Mouse (Mus musculus): Measurements from ENCODE around the gene Lama1. TPM values are rescaled to one million over a fixed set of nuclear protein-coding genes. Genes with fewer than 3 reads are reported as not detected.

The Lama1 gene
- polyA plus RNA-seq, 1 experiment from 2014 or later: 20.1 TPM

GRCm38 (mm10) chr17:67861744-67862535 lies 164.9 kb downstream of the Lama1 start:
- peak; percentile 96 for TF ChIP-seq CTCF (IDR thresholded peaks at IDR 0.05; ENCODE audit: low read depth)
- Histone ChIP-seq H3K27ac (no peak overlapping the region), H3K36me3 (ENCODE audit: insufficient read depth, low read length) (peaks cover 10% of the 10 kb centered on the region; the same call in 1 of the 2 replicates), H3K4me1 (replicated peaks; ENCODE audit: insufficient read depth, low read length) (0 out of 2 replicates have a peak, but pooled peaks cover 7% of the 10 kb centered on the region), H3K27me3 (ENCODE audit: insufficient read depth, low read length) (no peaks in the 10 kb centered on the region), H3K9me3 (replicated peaks; ENCODE audit: low read length) (no peaks in the 10 kb centered on the region), H3K4me2 (ENCODE audit: low read length) (no peak overlapping the region), H3K9ac (ENCODE audit: low read depth, low read length) (no peak overlapping the region), H3K4me3 (replicated peaks; ENCODE audit: low read depth, low read length) (no peak overlapping the region)
- ATAC-seq (replicated peaks; ENCODE audit: low FRiP score, low read depth) (peak; percentile 44; the same call in 1 of the 2 replicates), DNase-seq (ENCODE audit: low spot score) (peak; percentile 89)
- 73% methylated on average over 16 of the region's 16 CpGs for WGBS

DNA sequence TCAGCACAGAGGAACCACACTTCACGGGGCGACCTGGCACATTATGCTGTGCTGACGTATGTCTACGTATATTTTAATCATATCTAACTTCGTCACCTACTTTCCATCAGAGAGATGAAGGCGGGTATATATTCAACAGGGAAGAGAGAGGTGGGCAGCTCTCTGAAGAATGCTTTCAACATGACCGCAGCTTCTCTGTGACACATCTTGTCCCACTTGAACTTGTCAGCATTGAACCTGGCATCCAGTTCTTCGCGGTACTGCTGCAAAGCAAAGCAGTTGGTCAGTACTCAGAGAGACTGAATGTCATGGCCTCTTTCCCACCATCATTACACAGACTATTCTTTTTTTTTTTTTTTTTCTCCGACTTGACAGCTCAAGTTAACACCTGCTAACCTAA lies 167.3 kb downstream of the Lama1 start:
- 92% methylated on average over 10 of the region's 10 CpGs for WGBS
- H3K4me2 ChIP-seq (ENCODE audit: low read length): no peak overlapping the region
- no peak for DNase-seq (ENCODE audit: low spot score)
- no peak overlapping the region for H3K4me3 ChIP-seq (replicated peaks; ENCODE audit: low read depth, low read length)
- H3K36me3 ChIP-seq (ENCODE audit: insufficient read depth, low read length): 0 out of 2 replicates have a peak, but pooled peaks cover 7% of the 10 kb centered on the region
- no peak overlapping the region for H3K9ac ChIP-seq (ENCODE audit: low read depth, low read length)
- H3K27me3 ChIP-seq (ENCODE audit: insufficient read depth, low read length): no peaks in the 10 kb centered on the region
- H3K27ac ChIP-seq: no peak overlapping the region
- ATAC-seq (replicated peaks; ENCODE audit: low FRiP score, low read depth): no peak
- no peaks in the 10 kb centered on the region for H3K9me3 ChIP-seq (replicated peaks; ENCODE audit: low read length)
- H3K4me1 ChIP-seq (replicated peaks; ENCODE audit: insufficient read depth, low read length): 0 out of 2 replicates have a peak, but pooled peaks cover 7% of the 10 kb centered on the region
- TF ChIP-seq CTCF (IDR thresholded peaks at IDR 0.05; ENCODE audit: low read depth): no peak

GRCm38 (mm10) chr17:67864912-67865311 lies 167.9 kb downstream of the Lama1 start:
- H3K4me2 ChIP-seq (ENCODE audit: low read length): no peak overlapping the region
- no peak for DNase-seq (ENCODE audit: low spot score)
- 0 out of 2 replicates have a peak, but pooled peaks cover 7% of the 10 kb centered on the region for H3K4me1 ChIP-seq (replicated peaks; ENCODE audit: insufficient read depth, low read length)
- no peaks in the 10 kb centered on the region for H3K27me3 ChIP-seq (ENCODE audit: insufficient read depth, low read length)
- 0 out of 2 replicates have a peak, but pooled peaks cover 7% of the 10 kb centered on the region for H3K36me3 ChIP-seq (ENCODE audit: insufficient read depth, low read length)
- ATAC-seq (replicated peaks; ENCODE audit: low FRiP score, low read depth): no peak
- 84% methylated on average over 3 of the region's 3 CpGs for WGBS
- H3K9ac ChIP-seq (ENCODE audit: low read depth, low read length): no peak overlapping the region
- H3K9me3 ChIP-seq (replicated peaks; ENCODE audit: low read length): no peaks in the 10 kb centered on the region
- no peak overlapping the region for H3K27ac ChIP-seq
- H3K4me3 ChIP-seq (replicated peaks; ENCODE audit: low read depth, low read length): no peak overlapping the region
- TF ChIP-seq CTCF (IDR thresholded peaks at IDR 0.05; ENCODE audit: low read depth): no peak

GRCm38 (mm10) chr17:67866026-67866425 lies 169.0 kb downstream of the Lama1 start:
- no peak overlapping the region for H3K27ac ChIP-seq
- no peaks in the 10 kb centered on the region for H3K27me3 ChIP-seq (ENCODE audit: insufficient read depth, low read length)
- ATAC-seq (replicated peaks; ENCODE audit: low FRiP score, low read depth): no peak
- H3K4me1 ChIP-seq (replicated peaks; ENCODE audit: insufficient read depth, low read length): 0 out of 2 replicates have a peak, but pooled peaks cover 7% of the 10 kb centered on the region
- no peak overlapping the region for H3K4me2 ChIP-seq (ENCODE audit: low read length)
- WGBS: 43% methylated on average over 9 of the region's 9 CpGs
- H3K9me3 ChIP-seq (replicated peaks; ENCODE audit: low read length): no peaks in the 10 kb centered on the region
- no peak overlapping the region for H3K4me3 ChIP-seq (replicated peaks; ENCODE audit: low read depth, low read length)
- H3K36me3 ChIP-seq (ENCODE audit: insufficient read depth, low read length): 0 out of 2 replicates have a peak, but pooled peaks cover 7% of the 10 kb centered on the region
- DNase-seq (ENCODE audit: low spot score): peak; percentile 37
- no peak overlapping the region for H3K9ac ChIP-seq (ENCODE audit: low read depth, low read length)
- no peak for TF ChIP-seq CTCF (IDR thresholded peaks at IDR 0.05; ENCODE audit: low read depth)

- H3K27ac ChIP-seq: peak overlapping the region; percentile 8; the same call in 1 of the 2 replicates
- H3K4me1 ChIP-seq (replicated peaks; ENCODE audit: insufficient read depth, low read length): 0 out of 2 replicates have a peak, but pooled peaks cover 7% of the 10 kb centered on the region
- H3K9ac ChIP-seq (ENCODE audit: low read depth, low read length): no peak overlapping the region
- WGBS: 29% methylated on average over 20 of the region's 20 CpGs
- DNase-seq (ENCODE audit: low spot score) (peak; percentile 76), ATAC-seq (replicated peaks; ENCODE audit: low FRiP score, low read depth) (no peak)
- no peaks in the 10 kb centered on the region for H3K27me3 ChIP-seq (ENCODE audit: insufficient read depth, low read length)
- H3K4me3 ChIP-seq (replicated peaks; ENCODE audit: low read depth, low read length): no peak overlapping the region
- 0 out of 2 replicates have a peak, but pooled peaks cover 7% of the 10 kb centered on the region for H3K36me3 ChIP-seq (ENCODE audit: insufficient read depth, low read length)
- peak overlapping the region; percentile 41 for H3K4me2 ChIP-seq (ENCODE audit: low read length)
- TF ChIP-seq CTCF (IDR thresholded peaks at IDR 0.05; ENCODE audit: low read depth): no peak
- H3K9me3 ChIP-seq (replicated peaks; ENCODE audit: low read length): no peaks in the 10 kb centered on the region
Observed at GRCm38 (mm10) chr17:67866541-67867241, 169.6 kb downstream of the Lama1 start.
